Comparison of ENCODE assay signal across 22 mouse cellular contexts in the genomic region with DNA sequence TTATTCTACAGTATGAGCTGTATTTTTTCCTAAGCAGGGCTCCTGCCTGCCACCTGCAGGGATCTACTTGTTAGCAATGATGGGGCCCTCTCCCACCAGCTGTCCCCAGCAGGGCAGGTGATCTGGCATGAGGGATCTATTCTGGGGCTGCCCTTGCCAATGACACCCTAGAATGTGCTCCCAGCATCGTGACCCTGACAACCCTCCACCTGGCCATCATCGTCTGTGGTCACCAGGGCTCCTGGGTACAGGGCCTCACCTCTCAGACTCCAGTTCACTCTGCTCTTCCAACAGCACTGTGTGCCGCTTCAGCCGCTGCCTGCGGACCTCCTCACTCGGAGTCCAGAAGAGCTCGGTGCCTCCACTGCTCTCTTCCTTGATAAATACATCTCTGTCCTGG. TPM values are rescaled to one million over a fixed set of nuclear protein-coding genes. Genes with fewer than 3 reads are reported as not detected.
DNase-seq lines count a peak whose midpoint lies in the region; ATAC-seq lines count a peak whose summit lies in the region.
"Had no signal": no experiment of that assay in that cellular context is flagged by ENCODE, and none has a peak within 500 bp of the region (broad histone marks: within the 10 kb centered on the region; RNA-seq: fewer than 3 reads in every experiment).

No protein-coding gene starts in this region.

- H3K27me3 ChIP-seq in heart, embryonic 11.5 days (ENCODE audit: control insufficient read depth, insufficient read depth, low read length): no peaks in the 10 kb centered on the region
- H3K27me3 ChIP-seq: embryonic facial prominence, embryonic 12.5 days; forebrain, embryonic 13.5 days; forebrain, embryonic 15.5 days; Patski had no signal

- H3K36me3 ChIP-seq in heart, embryonic 11.5 days (ENCODE audit: control insufficient read depth, insufficient read depth, low read length): peaks cover 30% of the 10 kb centered on the region
- H3K36me3 ChIP-seq: G1E had no signal

- peaks cover 7% of the 10 kb centered on the region; the same call in 1 of the 2 replicates for H3K4me1 ChIP-seq in heart, embryonic 11.5 days (ENCODE audit: control insufficient read depth, insufficient read depth, low read length)
- H3K4me1 ChIP-seq: embryonic facial prominence, embryonic 10.5 days; embryonic facial prominence, embryonic 12.5 days; forebrain, embryonic 13.5 days; forebrain, embryonic 15.5 days had no signal

- ATAC-seq in heart, embryonic 11.5 days (replicated peaks; ENCODE audit: insufficient number of reproducible peaks, low FRiP score, low TSS enrichment): no peak
- ATAC-seq: activated CD4-positive, CD25-positive, alpha-beta regulatory T cell, adult 4 months; CD4-positive, CD25-positive, alpha-beta regulatory T cell, adult 4 months; forebrain, embryonic 13.5 days; forebrain, embryonic 15.5 days; Patski had no signal

- DNase-seq in heart, adult 11 months: peak; percentile 85
- DNase-seq in right cerebral cortex, postnatal 25 days: peak; percentile 1
- no peak for DNase-seq in right cerebral cortex, postnatal 14 days
- DNase-seq in thymus, postnatal 4 days: peak; percentile 3
- DNase-seq in thymus, postnatal 36 days: no peak
- DNase-seq: adrenal gland, adult 8-10 months; adrenal gland, postnatal 14 days; adrenal gland, postnatal 36 days; B cell, adult 2 months; cerebellum, adult 11-12 months; cerebellum, adult 9-10 months; cerebellum, postnatal 10 days had no signal

- no peak overlapping the region for H3K4me2 ChIP-seq in heart, embryonic 11.5 days
- H3K4me2 ChIP-seq: embryonic facial prominence, embryonic 12.5 days; forebrain, embryonic 13.5 days; forebrain, embryonic 15.5 days had no signal

- H3K9ac ChIP-seq in heart, embryonic 11.5 days (ENCODE audit: low read depth, low read length): no peak overlapping the region
- H3K9ac ChIP-seq: embryonic facial prominence, embryonic 12.5 days; forebrain, embryonic 13.5 days; forebrain, embryonic 15.5 days had no signal

- no peaks in the 10 kb centered on the region for H3K9me3 ChIP-seq in heart, embryonic 11.5 days (replicated peaks; ENCODE audit: control insufficient read depth, low read length)
- H3K9me3 ChIP-seq: embryonic facial prominence, embryonic 12.5 days; forebrain, embryonic 13.5 days; forebrain, embryonic 15.5 days had no signal

- WGBS in heart, embryonic 11.5 days (ENCODE audit: insufficient replicate concordance): 79% methylated on average over 7 of the region's 7 CpGs

- no peak overlapping the region for H3K27ac ChIP-seq in heart, embryonic 11.5 days (ENCODE audit: low read depth, low read length)
- H3K27ac ChIP-seq: embryonic facial prominence, embryonic 10.5 days; embryonic facial prominence, embryonic 12.5 days; forebrain, embryonic 13.5 days; forebrain, embryonic 15.5 days had no signal

- H3K4me3 ChIP-seq in heart, embryonic 11.5 days (ENCODE audit: low read depth, low read length): no peak overlapping the region
- H3K4me3 ChIP-seq: embryonic facial prominence, embryonic 10.5 days; embryonic facial prominence, embryonic 12.5 days; forebrain, embryonic 13.5 days; forebrain, embryonic 15.5 days had no signal

RNA-seq across cellular contexts. Expression of a gene that starts 8.9 kb away (rescaled TPM):
- polyA plus RNA-seq in heart, embryonic 11.5 days (2014; fragmentation: Nextera tagmentation; extraction: Ambion mirVana): 1.1 and 2.6 TPM in 2 replicates
- polyA plus RNA-seq: forebrain, embryonic 11.5 days; G1E had no signal

RNA-seq across cellular contexts. Expression of a gene that starts 45.1 kb away (rescaled TPM):
- 4.7 and 5.0 TPM in 2 replicates for polyA plus RNA-seq in heart, embryonic 11.5 days (2014; fragmentation: Nextera tagmentation; extraction: Ambion mirVana)
- polyA plus RNA-seq: G1E had no signal

Comparison
In these comparisons a context has a peak if more than half of its experiments do, and no peak if none do; other contexts are left out.
1. DNase-seq: peak in heart, adult 11 months (single experiment), right cerebral cortex, postnatal 25 days (single experiment) and thymus, postnatal 4 days (single experiment); none in right cerebral cortex, postnatal 14 days (single experiment) and thymus, postnatal 36 days (0 of 2).